Mouse (Mus musculus) midbrain, embryonic 12.5 days (tissue): ENCODE data around the gene Tmc3. TPM values are rescaled to one million over a fixed set of nuclear protein-coding genes. Genes with fewer than 3 reads are reported as not detected.

Source experiments
- ATAC-seq: fragments of 200-750 bp; cut with Nextera tagmentation; 2 replicates; pipeline ENCODE4 v1.8.0; 2017; ENCODE audit warnings: low read depth, moderate TSS enrichment, moderate library complexity; ENCODE audit not compliant: low FRiP score
- H3K27ac ChIP-seq: fragments of 300-500 bp; sonication (generic); replicated peaks from 2 replicates; pipeline ENCODE4 v1.5.1; 2016; ENCODE audit warnings: mild to moderate bottlenecking
- H3K27me3 ChIP-seq: fragments of 300-500 bp; sonication (generic); 2 replicates; pipeline ENCODE4 v1.6.1; 2016; ENCODE audit warnings: mild to moderate bottlenecking
- H3K36me3 ChIP-seq: fragments of 300-500 bp; sonication (generic); 2 replicates; pipeline ENCODE4 v1.6.1; 2016
- H3K4me1 ChIP-seq: fragments of 300-500 bp; sonication (generic); 2 replicates; pipeline ENCODE4 v1.6.1; 2016
- H3K4me2 ChIP-seq: fragments of 300-500 bp; sonication (generic); replicated peaks from 2 replicates; pipeline ENCODE4 v1.6.1; 2016; ENCODE audit warnings: mild to moderate bottlenecking, moderate library complexity
- H3K4me3 ChIP-seq: fragments of 300-500 bp; sonication (generic); 2 replicates; pipeline ENCODE4 v1.5.1; 2016; ENCODE audit warnings: mild to moderate bottlenecking
- H3K9ac ChIP-seq: fragments of 300-500 bp; sonication (generic); replicated peaks from 2 replicates; pipeline ENCODE4 v1.6.1; 2016; ENCODE audit warnings: mild to moderate bottlenecking, moderate library complexity
- H3K9me3 ChIP-seq: fragments of 300-500 bp; sonication (generic); 2 replicates; pipeline ENCODE4 v1.6.1; 2016; ENCODE audit warnings: mild to moderate bottlenecking
- WGBS: fragments of 180-500 bp; shearing (Covaris S2); methylation state at CpG from one replicate; pipeline ENCODE4 v1.1.7; 2016; 5-methylcytosine and 5-hydroxymethylcytosine counted together
- polyA plus RNA-seq: library from polyadenylated mRNA; unstranded; fragments of >200 nt; fragmentation: Nextera tagmentation; extraction: Ambion mirVana; gene quantifications from 2 replicates; pipeline ENCODE4 v1.2.1, GENCODE M21; 2016

Tmc3 gene
- polyA plus RNA-seq, 1 experiment from 2014 or later = 0.69 TPM

GRCm38 (mm10) chr7:83604180-83604944 is 19.6 kb downstream of the Tmc3 start:
- H3K36me3 ChIP-seq = no peaks in the 10 kb centered on the region
- no peak overlapping the region for H3K9ac ChIP-seq
- H3K27ac ChIP-seq = no peak overlapping the region
- H3K4me1 ChIP-seq = no peaks in the 10 kb centered on the region
- WGBS = 95% methylated on average over 7 of the region's 7 CpGs
- no peaks in the 10 kb centered on the region for H3K9me3 ChIP-seq
- no peak overlapping the region for H3K4me3 ChIP-seq
- H3K4me2 ChIP-seq = no peak overlapping the region
- no peak for ATAC-seq
- H3K27me3 ChIP-seq = no peaks in the 10 kb centered on the region

- WGBS = 99% methylated on average over 2 of the region's 2 CpGs
- Histone ChIP-seq H3K4me3 (no peak overlapping the region), H3K27ac (no peak overlapping the region), H3K9me3 (no peaks in the 10 kb centered on the region), H3K4me2 (no peak overlapping the region), H3K27me3 (no peaks in the 10 kb centered on the region), H3K9ac (no peak overlapping the region), H3K4me1 (no peaks in the 10 kb centered on the region), H3K36me3 (no peaks in the 10 kb centered on the region)
- ATAC-seq = no peak
Measured at GRCm38 (mm10) chr7:83606796-83607195, 22.1 kb downstream of the Tmc3 start.

- no peaks in the 10 kb centered on the region for H3K36me3 ChIP-seq
- H3K9me3 ChIP-seq = no peaks in the 10 kb centered on the region
- no peak overlapping the region for H3K4me3 ChIP-seq
- no peaks in the 10 kb centered on the region for H3K4me1 ChIP-seq
- no peak for ATAC-seq
- no peak overlapping the region for H3K27ac ChIP-seq
- H3K27me3 ChIP-seq = no peaks in the 10 kb centered on the region
- no peak overlapping the region for H3K4me2 ChIP-seq
- no peak overlapping the region for H3K9ac ChIP-seq
- 95% methylated on average over 4 of the region's 4 CpGs for WGBS
Measured at GRCm38 (mm10) chr7:83609891-83610290, 25.2 kb downstream of the Tmc3 start.

- Histone ChIP-seq H3K27ac (no peak overlapping the region), H3K27me3 (no peaks in the 10 kb centered on the region), H3K9me3 (no peaks in the 10 kb centered on the region), H3K9ac (no peak overlapping the region), H3K36me3 (no peaks in the 10 kb centered on the region), H3K4me3 (no peak overlapping the region), H3K4me1 (no peaks in the 10 kb centered on the region), H3K4me2 (no peak overlapping the region)
- no peak for ATAC-seq
- WGBS = 90% methylated on average over 1 of the region's 1 CpGs
Measured at GRCm38 (mm10) chr7:83611886-83612285, 27.2 kb downstream of the Tmc3 start.

- Histone ChIP-seq H3K9me3 (no peaks in the 10 kb centered on the region), H3K9ac (no peak overlapping the region), H3K4me2 (no peak overlapping the region), H3K27ac (no peak overlapping the region), H3K4me3 (no peak overlapping the region), H3K36me3 (no peaks in the 10 kb centered on the region), H3K4me1 (no peaks in the 10 kb centered on the region), H3K27me3 (no peaks in the 10 kb centered on the region)
- WGBS = 91% methylated on average over 3 of the region's 3 CpGs
- ATAC-seq = no peak
Measured at GRCm38 (mm10) chr7:83615272-83615671, 30.5 kb downstream of the Tmc3 start.

- Histone ChIP-seq H3K27me3 (no peaks in the 10 kb centered on the region), H3K27ac (no peak overlapping the region), H3K9me3 (no peaks in the 10 kb centered on the region), H3K4me3 (no peak overlapping the region), H3K9ac (no peak overlapping the region), H3K36me3 (no peaks in the 10 kb centered on the region), H3K4me2 (no peak overlapping the region), H3K4me1 (no peaks in the 10 kb centered on the region)
- no peak for ATAC-seq
- WGBS = 89% methylated on average over 8 of the region's 8 CpGs
Measured at GRCm38 (mm10) chr7:83615815-83616214, 31.1 kb downstream of the Tmc3 start.

GRCm38 (mm10) chr7:83616268-83616667 is 31.5 kb downstream of the Tmc3 start:
- WGBS = 90% methylated on average over 3 of the region's 3 CpGs
- Histone ChIP-seq H3K4me2 (no peak overlapping the region), H3K9me3 (no peaks in the 10 kb centered on the region), H3K4me1 (no peaks in the 10 kb centered on the region), H3K9ac (no peak overlapping the region), H3K36me3 (no peaks in the 10 kb centered on the region), H3K4me3 (no peak overlapping the region), H3K27me3 (no peaks in the 10 kb centered on the region), H3K27ac (no peak overlapping the region)
- no peak for ATAC-seq

GRCm38 (mm10) chr7:83618709-83619108 is 34.0 kb downstream of the Tmc3 start:
- no peaks in the 10 kb centered on the region for H3K4me1 ChIP-seq
- no peaks in the 10 kb centered on the region for H3K9me3 ChIP-seq
- no peak overlapping the region for H3K9ac ChIP-seq
- ATAC-seq = no peak
- H3K36me3 ChIP-seq = no peaks in the 10 kb centered on the region
- H3K27ac ChIP-seq = no peak overlapping the region
- H3K27me3 ChIP-seq = no peaks in the 10 kb centered on the region
- no peak overlapping the region for H3K4me3 ChIP-seq
- no peak overlapping the region for H3K4me2 ChIP-seq
- WGBS = 85% methylated on average over 1 of the region's 1 CpGs

GRCm38 (mm10) chr7:83622582-83622981 is 37.9 kb downstream of the Tmc3 start:
- Histone ChIP-seq H3K4me2 (no peak overlapping the region), H3K4me3 (no peak overlapping the region), H3K36me3 (no peaks in the 10 kb centered on the region), H3K27ac (no peak overlapping the region), H3K4me1 (no peaks in the 10 kb centered on the region), H3K27me3 (no peaks in the 10 kb centered on the region), H3K9me3 (no peaks in the 10 kb centered on the region), H3K9ac (no peak overlapping the region)
- ATAC-seq = no peak
- 95% methylated on average over 6 of the region's 6 CpGs for WGBS

GRCm38 (mm10) chr7:83624065-83624464 is 39.3 kb downstream of the Tmc3 start:
- H3K4me1 ChIP-seq = no peaks in the 10 kb centered on the region
- H3K27me3 ChIP-seq = no peaks in the 10 kb centered on the region
- no peak overlapping the region for H3K4me2 ChIP-seq
- ATAC-seq = no peak
- no peak overlapping the region for H3K4me3 ChIP-seq
- WGBS = 74% methylated on average over 1 of the region's 1 CpGs
- no peaks in the 10 kb centered on the region for H3K36me3 ChIP-seq
- no peak overlapping the region for H3K27ac ChIP-seq
- H3K9me3 ChIP-seq = no peaks in the 10 kb centered on the region
- H3K9ac ChIP-seq = no peak overlapping the region

GRCm38 (mm10) chr7:83626557-83627257 is 42.0 kb downstream of the Tmc3 start:
- no peak overlapping the region for H3K9ac ChIP-seq
- no peak overlapping the region for H3K4me3 ChIP-seq
- ATAC-seq = no peak
- no peak overlapping the region for H3K27ac ChIP-seq
- no peaks in the 10 kb centered on the region for H3K9me3 ChIP-seq
- H3K4me1 ChIP-seq = peaks cover 9% of the 10 kb centered on the region
- 90% methylated on average over 8 of the region's 8 CpGs for WGBS
- H3K4me2 ChIP-seq = no peak overlapping the region
- H3K36me3 ChIP-seq = no peaks in the 10 kb centered on the region
- H3K27me3 ChIP-seq = no peaks in the 10 kb centered on the region

- H3K4me2 ChIP-seq = no peak overlapping the region
- no peaks in the 10 kb centered on the region for H3K27me3 ChIP-seq
- H3K27ac ChIP-seq = no peak overlapping the region
- no peak overlapping the region for H3K9ac ChIP-seq
- peaks cover 9% of the 10 kb centered on the region for H3K4me1 ChIP-seq
- WGBS = 86% methylated on average over 4 of the region's 4 CpGs
- no peak overlapping the region for H3K4me3 ChIP-seq
- no peaks in the 10 kb centered on the region for H3K9me3 ChIP-seq
- H3K36me3 ChIP-seq = no peaks in the 10 kb centered on the region
- ATAC-seq = no peak
Measured at GRCm38 (mm10) chr7:83627369-83627768, 42.6 kb downstream of the Tmc3 start.
